Mouse (Mus musculus) myocyte (in vitro differentiated cells): ENCODE measurements at regions not wholly inside any gene's neighbourhood (a gene's known extent, or its start where the extent isn't known, plus 50 kb on each side); places are given as distances from the start of the nearest gene placed in this dataset.

ENCODE experiments used
- CEBPB ChIP-seq: IDR thresholded peaks from 2 replicates; pipeline ENCODE4 v1.6.1; 2011; ENCODE audit warnings: mild to moderate bottlenecking, moderate library complexity; ENCODE audit not compliant: poor library complexity, insufficient read depth, severe bottlenecking
- E2F4 ChIP-seq: IDR thresholded peaks from one replicate; pipeline ENCODE4 v1.6.1; 2011; ENCODE audit warnings: mild to moderate bottlenecking, control low read depth, moderate library complexity; ENCODE audit not compliant: insufficient read depth
- MAX ChIP-seq: IDR thresholded peaks from one replicate; pipeline ENCODE4 v1.6.1; 2011; ENCODE audit warnings: low read depth, mild to moderate bottlenecking, control low read depth
- POLR2A ChIP-seq: IDR thresholded peaks from one replicate; pipeline ENCODE4 v1.6.1; 2011; ENCODE audit warnings: low read depth, mild to moderate bottlenecking, control low read depth, moderate library complexity; ENCODE audit not compliant: insufficient read length
- POLR2AphosphoS2 ChIP-seq: IDR thresholded peaks from one replicate; pipeline ENCODE4 v1.6.1; 2011; ENCODE audit warnings: low read depth, control low read depth; ENCODE audit not compliant: insufficient read length
- TCF12 ChIP-seq: IDR thresholded peaks from one replicate; pipeline ENCODE4 v1.6.1; 2011; ENCODE audit warnings: mild to moderate bottlenecking, control low read depth; ENCODE audit not compliant: poor library complexity, insufficient read depth, severe bottlenecking
- USF1 ChIP-seq: IDR thresholded peaks from one replicate; pipeline ENCODE4 v1.6.1; 2011; ENCODE audit warnings: low read depth, mild to moderate bottlenecking, control low read depth, moderate library complexity

DNA sequence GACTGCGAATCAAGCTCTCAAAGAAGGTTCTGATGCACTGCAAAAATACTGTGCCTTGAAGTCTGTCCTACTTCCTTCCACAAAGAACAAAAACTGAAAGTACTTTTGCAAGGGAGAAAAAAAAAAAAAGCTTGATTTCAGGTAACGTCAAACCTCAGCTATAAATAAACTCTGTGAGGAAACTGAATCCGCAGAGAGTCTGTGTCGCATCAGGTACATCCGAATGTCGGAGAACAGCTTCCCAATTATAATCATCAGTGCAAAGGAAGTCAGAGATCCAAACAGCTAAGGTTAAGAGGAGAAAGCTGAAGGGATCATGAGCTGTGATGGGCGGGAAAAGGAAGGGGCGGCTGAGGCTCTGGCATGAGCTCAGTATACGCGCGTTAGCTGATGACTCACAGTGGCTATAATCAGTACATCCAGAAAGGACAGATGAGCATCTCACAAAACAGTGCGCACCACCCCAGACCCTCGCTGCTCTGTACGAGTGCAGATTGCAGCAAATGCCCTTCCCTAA lies 195.1 kb upstream of the Ift57 start:
- TF ChIP-seq POLR2AphosphoS2 (no peak), USF1 (no peak), POLR2A (no peak), TCF12 (no peak), CEBPB (no peak), MAX (no peak), E2F4 (no peak)
